Mouse (Mus musculus): ENCODE data around the gene Ufsp2.

DNA sequence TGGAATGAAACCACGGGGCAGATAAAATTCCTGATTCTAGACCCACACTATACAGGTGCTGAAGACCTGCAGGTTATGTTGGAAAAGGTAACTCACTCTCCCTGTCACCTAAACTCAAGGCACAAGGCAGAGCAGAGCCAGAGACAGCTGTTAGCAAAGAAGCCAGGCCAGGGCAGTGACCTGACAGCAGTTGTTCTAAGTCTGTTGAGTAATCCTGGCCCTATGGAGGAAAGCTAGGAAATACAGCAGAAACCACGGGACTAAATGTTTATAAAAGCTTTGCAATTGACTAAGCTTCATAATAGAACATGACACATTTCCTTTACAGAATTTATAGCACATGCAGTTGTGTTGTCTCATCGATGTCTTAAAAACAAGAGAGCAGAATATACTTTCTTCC lies 20.2 kb downstream of the Ufsp2 start:
- TF ChIP-seq CTCF (IDR thresholded peaks at IDR 0.05) = no peak
- no peak for TF ChIP-seq EP300 (IDR thresholded peaks at IDR 0.05)

Measured in lung, postnatal 0 days (tissue).